Mouse (Mus musculus) midbrain, embryonic 16.5 days (tissue): ENCODE measurements around the gene Crispld2. TPM values are rescaled to one million over a fixed set of nuclear protein-coding genes. Genes with fewer than 3 reads are reported as not detected.

Experiments used
- ATAC-seq: fragments of 200-750 bp; cut with Nextera tagmentation; 2 replicates; pipeline ENCODE4 v1.8.0; 2017; ENCODE audit warnings: moderate TSS enrichment
- H3K27ac ChIP-seq: fragments of 300-500 bp; sonication (generic); 2 replicates; pipeline ENCODE4 v1.5.1; 2014; ENCODE audit warnings: mild to moderate bottlenecking, low read length, mixed read lengths
- H3K27me3 ChIP-seq: fragments of 300-500 bp; sonication (generic); 2 replicates; pipeline ENCODE4 v1.6.1; 2014; ENCODE audit warnings: low read depth, low read length, mixed read lengths; ENCODE audit not compliant: control insufficient read depth, insufficient read depth
- H3K36me3 ChIP-seq: fragments of 300-500 bp; sonication (generic); 2 replicates; pipeline ENCODE4 v1.6.1; 2014; ENCODE audit warnings: mild to moderate bottlenecking, low read length, moderate library complexity, mixed read lengths; ENCODE audit not compliant: control insufficient read depth, insufficient read depth
- H3K4me1 ChIP-seq: fragments of 300-500 bp; sonication (generic); 2 replicates; pipeline ENCODE4 v1.6.1; 2014; ENCODE audit warnings: mild to moderate bottlenecking, low read length, mixed read lengths; ENCODE audit not compliant: control insufficient read depth, insufficient read depth
- H3K4me2 ChIP-seq: fragments of 300-500 bp; sonication (generic); 2 replicates; pipeline ENCODE4 v1.6.1; 2014; ENCODE audit warnings: mild to moderate bottlenecking, low read length, mixed read lengths
- H3K4me3 ChIP-seq: fragments of 300-500 bp; sonication (generic); 2 replicates; pipeline ENCODE4 v1.5.1; 2014; ENCODE audit warnings: low read depth, mild to moderate bottlenecking, low read length, moderate library complexity, mixed read lengths
- H3K9ac ChIP-seq: fragments of 300-500 bp; sonication (generic); 2 replicates; pipeline ENCODE4 v1.6.1; 2014; ENCODE audit warnings: low read depth, low read length, mixed read lengths
- H3K9me3 ChIP-seq: fragments of 300-500 bp; sonication (generic); replicated peaks from 2 replicates; pipeline ENCODE4 v1.6.1; 2014; ENCODE audit warnings: mild to moderate bottlenecking, low read length, mixed read lengths; ENCODE audit not compliant: control insufficient read depth, poor library complexity, severe bottlenecking
- WGBS: fragments of 180-500 bp; shearing (Covaris S2); extraction: QIAGEN DNeasy Blood & Tissue Kit; methylation state at CpG from one replicate; pipeline ENCODE4 v1.1.7; 2014; 5-methylcytosine and 5-hydroxymethylcytosine counted together
- polyA plus RNA-seq: library from polyadenylated mRNA; unstranded; fragments of >200 nt; fragmentation: Nextera tagmentation; extraction: Ambion mirVana; gene quantifications from 2 replicates; pipeline ENCODE4 v1.2.1, GENCODE M21; 2015

Crispld2 gene
- polyA plus RNA-seq, 1 experiment from 2014 or later = 2.4 TPM

- peaks cover 6% of the 10 kb centered on the region for H3K4me1 ChIP-seq
- H3K27ac ChIP-seq = no peak overlapping the region
- peaks cover 42% of the 10 kb centered on the region for H3K36me3 ChIP-seq
- H3K9ac ChIP-seq = no peak overlapping the region
- H3K9me3 ChIP-seq = no peaks in the 10 kb centered on the region
- no peaks in the 10 kb centered on the region for H3K27me3 ChIP-seq
- WGBS = 97% methylated on average over 10 of the region's 10 CpGs
- no peak for ATAC-seq
- no peak overlapping the region for H3K4me2 ChIP-seq
- H3K4me3 ChIP-seq = no peak overlapping the region
These were observed 34.2 kb upstream of the Crispld2 start for GRCm38 (mm10) chr8:119958076-119958475.

DNA sequence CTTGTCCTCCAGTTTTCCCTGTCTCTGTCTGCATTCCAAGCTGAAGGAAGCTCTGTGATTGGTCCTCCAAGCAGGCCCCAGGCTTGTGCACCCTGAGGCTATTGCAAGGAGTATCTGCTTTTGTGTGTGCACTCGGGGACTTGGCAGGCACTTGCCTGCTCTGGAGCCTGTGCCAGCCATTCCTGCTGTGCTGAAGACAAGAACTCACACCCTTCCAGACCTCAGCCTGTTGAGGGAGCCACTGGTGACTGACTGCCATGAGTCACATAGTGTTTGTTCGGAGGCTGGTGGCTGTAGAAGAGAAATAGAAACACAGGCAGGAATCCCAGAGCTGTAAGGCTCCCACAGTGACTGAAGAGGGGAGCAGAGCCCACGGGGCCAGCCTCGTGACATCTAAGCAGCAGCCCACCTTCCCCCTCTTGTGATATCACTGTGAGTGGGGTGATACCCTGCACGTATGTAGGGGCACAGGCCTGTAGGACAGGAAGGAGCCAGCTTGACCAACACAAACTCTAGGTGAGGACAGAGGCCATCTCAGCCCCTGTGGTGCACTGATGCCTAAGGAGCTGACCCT is 31.6 kb upstream of the Crispld2 start:
- WGBS = 56% methylated on average over 5 of the region's 5 CpGs
- no peak overlapping the region for H3K4me2 ChIP-seq
- no peaks in the 10 kb centered on the region for H3K27me3 ChIP-seq
- H3K4me3 ChIP-seq = no peak overlapping the region
- H3K9me3 ChIP-seq = no peaks in the 10 kb centered on the region
- H3K4me1 ChIP-seq = peaks cover 6% of the 10 kb centered on the region
- peak overlapping the region; percentile 60 for H3K27ac ChIP-seq
- H3K36me3 ChIP-seq = peaks cover 18% of the 10 kb centered on the region
- peak overlapping the region; percentile 30; the same call in 1 of the 2 replicates for H3K9ac ChIP-seq
- peak; percentile 60; the same call in 1 of the 2 replicates for ATAC-seq

DNA sequence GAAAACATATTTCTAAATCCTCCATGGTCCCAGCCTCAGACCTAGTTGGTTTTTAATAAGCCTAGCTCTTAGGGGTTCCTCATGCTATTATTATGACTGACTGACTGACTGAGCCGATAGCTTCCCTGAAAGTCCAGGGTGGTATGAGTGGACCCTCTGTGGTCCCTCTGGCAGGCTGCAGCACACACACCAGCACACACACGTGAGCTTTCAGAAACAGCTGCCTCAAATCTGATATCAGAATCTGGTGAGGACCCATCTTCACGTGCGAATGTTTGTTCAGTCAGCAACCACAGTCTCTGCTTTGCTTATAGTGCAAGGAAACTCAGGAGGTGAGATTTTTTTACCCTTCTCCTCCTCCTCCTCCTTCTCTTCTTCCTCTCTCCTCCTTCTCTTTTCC is 27.4 kb upstream of the Crispld2 start:
- Histone ChIP-seq H3K9ac (no peak overlapping the region), H3K4me3 (no peak overlapping the region), H3K27ac (no peak overlapping the region), H3K9me3 (no peaks in the 10 kb centered on the region), H3K27me3 (no peaks in the 10 kb centered on the region), H3K4me1 (peaks cover 6% of the 10 kb centered on the region), H3K4me2 (no peak overlapping the region), H3K36me3 (no peaks in the 10 kb centered on the region)
- 85% methylated on average over 4 of the region's 4 CpGs for WGBS
- ATAC-seq = no peak

DNA sequence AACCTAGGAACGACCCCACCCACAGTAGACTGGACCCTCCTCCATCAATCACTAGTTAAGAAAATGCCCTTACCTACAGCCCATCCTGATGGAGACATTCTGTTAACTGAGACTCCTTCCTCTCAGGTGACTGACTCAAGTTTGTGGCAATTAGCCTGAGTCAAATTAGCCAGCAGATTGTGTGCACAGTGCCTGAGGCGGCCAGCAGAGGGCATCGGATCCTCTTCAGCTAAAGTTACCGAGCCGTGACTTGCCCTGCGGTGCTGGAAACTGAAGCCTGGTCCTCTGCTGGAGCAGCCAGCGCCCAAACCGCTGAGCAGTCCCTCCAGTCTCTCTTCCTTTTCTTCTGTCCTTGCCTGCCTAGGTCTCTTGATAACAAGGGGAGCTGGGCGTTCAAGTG is 24.8 kb upstream of the Crispld2 start:
- Histone ChIP-seq H3K4me2 (no peak overlapping the region), H3K9me3 (no peaks in the 10 kb centered on the region), H3K9ac (no peak overlapping the region), H3K27me3 (no peaks in the 10 kb centered on the region), H3K27ac (no peak overlapping the region), H3K36me3 (no peaks in the 10 kb centered on the region), H3K4me1 (no peaks in the 10 kb centered on the region), H3K4me3 (no peak overlapping the region)
- no peak for ATAC-seq
- 88% methylated on average over 9 of the region's 9 CpGs for WGBS

DNA sequence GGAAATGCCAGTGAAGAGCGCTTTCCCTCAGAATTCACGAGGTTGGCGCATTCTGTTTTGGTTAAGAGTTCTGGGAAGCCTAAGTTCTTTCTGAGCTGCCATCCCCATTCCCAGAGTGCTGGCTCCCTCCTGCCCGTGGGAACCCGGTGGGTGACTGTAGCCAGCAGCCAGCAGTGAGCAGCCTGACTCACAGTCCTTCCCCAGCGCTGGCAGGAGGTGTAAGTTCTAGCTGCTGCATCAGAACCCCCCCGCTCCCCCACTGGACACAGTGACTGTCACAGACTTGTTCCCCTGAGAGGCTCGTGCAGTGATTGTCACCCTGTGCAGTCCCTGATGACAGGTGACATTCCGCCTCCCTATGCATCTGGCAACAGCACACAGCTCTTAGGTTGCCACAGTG is 22.1 kb upstream of the Crispld2 start:
- Histone ChIP-seq H3K9me3 (no peaks in the 10 kb centered on the region), H3K36me3 (no peaks in the 10 kb centered on the region), H3K4me2 (no peak overlapping the region), H3K4me3 (no peak overlapping the region), H3K4me1 (no peaks in the 10 kb centered on the region), H3K27me3 (no peaks in the 10 kb centered on the region), H3K9ac (no peak overlapping the region), H3K27ac (no peak overlapping the region)
- no peak for ATAC-seq
- WGBS = 82% methylated on average over 9 of the region's 9 CpGs

DNA sequence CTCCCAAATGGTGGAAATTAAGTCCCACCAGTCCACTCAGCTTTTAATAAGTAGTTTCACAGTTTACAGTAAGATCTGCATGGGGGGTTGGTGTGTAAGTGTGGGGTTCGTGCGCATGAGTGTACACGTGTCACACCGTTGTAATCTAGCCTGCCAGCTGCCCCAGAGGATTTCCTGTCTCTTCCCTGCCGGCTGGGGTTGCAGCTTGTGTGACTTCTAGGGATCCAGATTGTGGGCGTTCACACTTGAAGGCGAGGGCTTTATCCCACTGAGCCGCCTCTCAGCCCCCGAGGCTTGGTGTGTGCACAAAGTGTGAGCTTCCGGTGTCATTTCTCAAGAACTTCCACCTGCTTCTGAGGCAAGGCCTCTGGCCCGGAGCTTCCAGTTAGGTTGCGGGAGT is 19.7 kb upstream of the Crispld2 start:
- WGBS = 85% methylated on average over 12 of the region's 12 CpGs
- no peak for ATAC-seq
- no peaks in the 10 kb centered on the region for H3K4me1 ChIP-seq

GRCm38 (mm10) chr8:119978770-119979381 is 13.4 kb upstream of the Crispld2 start:
- Histone ChIP-seq H3K4me2 (no peak overlapping the region), H3K27ac (no peak overlapping the region), H3K27me3 (no peaks in the 10 kb centered on the region), H3K9me3 (no peaks in the 10 kb centered on the region), H3K4me3 (no peak overlapping the region), H3K36me3 (no peaks in the 10 kb centered on the region), H3K4me1 (no peaks in the 10 kb centered on the region), H3K9ac (no peak overlapping the region)
- ATAC-seq = no peak
- 68% methylated on average over 11 of the region's 11 CpGs for WGBS

More for the DNA sequence above, 19.7 kb upstream of the Crispld2 start:
- Histone ChIP-seq H3K9me3 (no peaks in the 10 kb centered on the region), H3K4me2 (no peak overlapping the region), H3K36me3 (no peaks in the 10 kb centered on the region), H3K9ac (no peak overlapping the region), H3K27ac (no peak overlapping the region), H3K4me3 (no peak overlapping the region), H3K27me3 (no peaks in the 10 kb centered on the region)

- 70% methylated on average over 4 of the region's 4 CpGs for WGBS
These were observed 11.0 kb upstream of the Crispld2 start for GRCm38 (mm10) chr8:119981253-119981652.

GRCm38 (mm10) chr8:119984085-119984484 is 8.2 kb upstream of the Crispld2 start:
- ATAC-seq = no peak
- H3K36me3 ChIP-seq = no peaks in the 10 kb centered on the region
- no peak overlapping the region for H3K4me2 ChIP-seq
- no peak overlapping the region for H3K9ac ChIP-seq
- H3K4me1 ChIP-seq = no peaks in the 10 kb centered on the region
- H3K27me3 ChIP-seq = no peaks in the 10 kb centered on the region
- no peak overlapping the region for H3K4me3 ChIP-seq
- no peaks in the 10 kb centered on the region for H3K9me3 ChIP-seq
- no peak overlapping the region for H3K27ac ChIP-seq

More at GRCm38 (mm10) chr8:119981253-119981652, 11.0 kb upstream of the Crispld2 start:
- no peak overlapping the region for H3K4me2 ChIP-seq
- no peak for ATAC-seq
- no peaks in the 10 kb centered on the region for H3K9me3 ChIP-seq
- no peak overlapping the region for H3K9ac ChIP-seq
- H3K27ac ChIP-seq = no peak overlapping the region
- H3K36me3 ChIP-seq = no peaks in the 10 kb centered on the region
- no peaks in the 10 kb centered on the region for H3K27me3 ChIP-seq
- H3K4me3 ChIP-seq = no peak overlapping the region
- no peaks in the 10 kb centered on the region for H3K4me1 ChIP-seq
